Mouse (Mus musculus) hindbrain, embryonic 12.5 days (tissue): ENCODE results near the gene Car11. TPM values are rescaled to one million over a fixed set of nuclear protein-coding genes. Genes with fewer than 3 reads are reported as not detected.

Experiments
- ATAC-seq: fragments of 200-750 bp; cut with Nextera tagmentation; 2 replicates; pipeline ENCODE4 v1.8.0; 2017; ENCODE audit warnings: moderate TSS enrichment; ENCODE audit not compliant: low FRiP score
- H3K27ac ChIP-seq: fragments of 300-500 bp; sonication (generic); 2 replicates; pipeline ENCODE4 v1.5.1; 2016; ENCODE audit warnings: mild to moderate bottlenecking
- H3K27me3 ChIP-seq: fragments of 300-500 bp; sonication (generic); 2 replicates; pipeline ENCODE4 v1.6.1; 2016; ENCODE audit warnings: mild to moderate bottlenecking
- H3K36me3 ChIP-seq: fragments of 300-500 bp; sonication (generic); 2 replicates; pipeline ENCODE4 v1.6.1; 2016; ENCODE audit warnings: mild to moderate bottlenecking
- H3K4me1 ChIP-seq: fragments of 300-500 bp; sonication (generic); 2 replicates; pipeline ENCODE4 v1.6.1; 2016
- H3K4me2 ChIP-seq: fragments of 300-500 bp; sonication (generic); replicated peaks from 2 replicates; pipeline ENCODE4 v1.6.1; 2016; ENCODE audit warnings: mild to moderate bottlenecking
- H3K4me3 ChIP-seq: fragments of 300-500 bp; sonication (generic); 2 replicates; pipeline ENCODE4 v1.5.1; 2016; ENCODE audit warnings: mild to moderate bottlenecking
- H3K9ac ChIP-seq: fragments of 300-500 bp; sonication (generic); 2 replicates; pipeline ENCODE4 v1.6.1; 2016; ENCODE audit warnings: mild to moderate bottlenecking, moderate library complexity
- H3K9me3 ChIP-seq: fragments of 300-500 bp; sonication (generic); replicated peaks from 2 replicates; pipeline ENCODE4 v1.6.1; 2016; ENCODE audit warnings: mild to moderate bottlenecking
- WGBS: fragments of 180-500 bp; shearing (Covaris S2); methylation state at CpG from one replicate; pipeline ENCODE4 v1.1.7; 2016; 5-methylcytosine and 5-hydroxymethylcytosine counted together
- polyA plus RNA-seq: library from polyadenylated mRNA; unstranded; fragments of >200 nt; fragmentation: Nextera tagmentation; extraction: Ambion mirVana; gene quantifications from 2 replicates; pipeline ENCODE4 v1.2.1, GENCODE M21; 2016

The Car11 gene
- polyA plus RNA-seq, 1 experiment from 2014 or later, result 21.2 TPM

DNA sequence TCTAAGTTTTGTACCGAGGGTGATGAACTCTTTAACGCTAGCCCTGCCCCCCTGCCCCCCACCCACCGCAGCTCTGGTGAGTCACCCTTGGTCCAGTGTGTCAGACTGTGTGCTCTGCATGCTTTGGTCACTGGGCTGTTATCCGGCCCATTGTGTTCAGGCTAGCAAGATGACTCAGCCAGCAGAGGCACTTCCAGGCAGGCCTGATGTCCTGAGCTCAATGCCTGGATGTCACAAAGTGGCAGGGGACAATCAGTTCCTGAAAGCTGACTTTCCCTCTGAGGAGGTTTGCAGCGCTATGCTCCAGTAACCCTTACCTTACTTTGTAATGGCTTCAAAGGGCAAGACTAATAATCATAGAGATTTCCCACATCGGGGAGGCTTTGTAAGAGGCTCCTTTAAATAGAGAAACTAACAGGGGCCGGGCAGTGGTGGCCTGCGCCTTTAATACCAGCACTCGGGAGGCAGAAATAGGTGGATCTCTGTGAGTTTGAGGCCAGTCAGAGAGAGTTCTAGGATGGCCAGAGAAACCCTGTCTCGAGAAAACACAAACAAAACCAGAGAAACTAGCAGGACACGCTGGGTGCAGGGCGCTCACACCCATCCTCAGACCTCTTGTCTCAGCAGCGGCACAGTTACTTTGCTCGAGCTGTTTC lies 19.5 kb upstream of the Car11 start:
- H3K4me1 ChIP-seq, result peaks cover 8% of the 10 kb centered on the region; the same call in 1 of the 2 replicates
- ATAC-seq, result no peak
- 70% methylated on average over 14 of the region's 14 CpGs for WGBS
- peaks cover 6% of the 10 kb centered on the region; the same call in 1 of the 2 replicates for H3K27me3 ChIP-seq
- H3K4me2 ChIP-seq, result no peak overlapping the region
- no peaks in the 10 kb centered on the region for H3K9me3 ChIP-seq
- no peak overlapping the region for H3K9ac ChIP-seq
- no peak overlapping the region for H3K4me3 ChIP-seq
- H3K27ac ChIP-seq, result no peak overlapping the region
- H3K36me3 ChIP-seq, result no peaks in the 10 kb centered on the region

DNA sequence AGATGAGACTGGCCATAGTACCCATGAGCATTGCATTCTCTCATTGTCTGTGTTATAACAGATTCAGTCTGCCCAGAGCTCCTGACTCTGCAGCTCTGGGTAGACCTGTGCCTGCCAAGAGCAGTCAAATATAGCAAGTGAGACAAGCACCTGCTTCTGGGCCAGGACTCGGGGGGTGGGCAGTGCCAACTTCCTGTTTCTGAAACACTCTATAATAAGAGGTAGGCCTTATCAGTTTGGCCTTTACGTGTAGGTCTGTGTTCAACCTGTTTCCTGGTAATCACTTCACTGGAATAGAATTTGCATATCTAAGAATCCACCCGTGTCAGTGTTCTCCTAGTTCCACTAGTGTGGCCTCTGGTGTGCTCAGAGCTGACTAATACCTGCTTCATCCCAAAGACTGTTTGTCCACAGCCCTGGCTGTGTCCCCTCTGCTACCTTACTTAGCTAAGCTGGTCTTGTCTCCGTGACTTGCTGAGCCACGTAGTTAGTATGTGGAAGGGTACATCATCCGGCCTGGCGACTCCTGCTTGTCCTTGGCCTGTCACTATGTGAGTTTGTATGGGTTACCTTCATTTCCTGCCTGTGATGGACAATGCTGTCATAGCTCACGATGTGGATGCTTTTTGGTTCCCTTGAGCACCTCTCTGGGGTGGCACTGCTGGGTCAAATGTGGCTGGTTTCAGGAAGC lies 18.5 kb upstream of the Car11 start:
- Histone ChIP-seq H3K27ac (no peak overlapping the region), H3K9ac (no peak overlapping the region), H3K4me3 (no peak overlapping the region), H3K4me2 (no peak overlapping the region), H3K36me3 (no peaks in the 10 kb centered on the region), H3K4me1 (peaks cover 12% of the 10 kb centered on the region), H3K9me3 (no peaks in the 10 kb centered on the region), H3K27me3 (peaks cover 11% of the 10 kb centered on the region; the same call in 1 of the 2 replicates)
- WGBS, result 81% methylated on average over 8 of the region's 8 CpGs
- ATAC-seq, result no peak

DNA sequence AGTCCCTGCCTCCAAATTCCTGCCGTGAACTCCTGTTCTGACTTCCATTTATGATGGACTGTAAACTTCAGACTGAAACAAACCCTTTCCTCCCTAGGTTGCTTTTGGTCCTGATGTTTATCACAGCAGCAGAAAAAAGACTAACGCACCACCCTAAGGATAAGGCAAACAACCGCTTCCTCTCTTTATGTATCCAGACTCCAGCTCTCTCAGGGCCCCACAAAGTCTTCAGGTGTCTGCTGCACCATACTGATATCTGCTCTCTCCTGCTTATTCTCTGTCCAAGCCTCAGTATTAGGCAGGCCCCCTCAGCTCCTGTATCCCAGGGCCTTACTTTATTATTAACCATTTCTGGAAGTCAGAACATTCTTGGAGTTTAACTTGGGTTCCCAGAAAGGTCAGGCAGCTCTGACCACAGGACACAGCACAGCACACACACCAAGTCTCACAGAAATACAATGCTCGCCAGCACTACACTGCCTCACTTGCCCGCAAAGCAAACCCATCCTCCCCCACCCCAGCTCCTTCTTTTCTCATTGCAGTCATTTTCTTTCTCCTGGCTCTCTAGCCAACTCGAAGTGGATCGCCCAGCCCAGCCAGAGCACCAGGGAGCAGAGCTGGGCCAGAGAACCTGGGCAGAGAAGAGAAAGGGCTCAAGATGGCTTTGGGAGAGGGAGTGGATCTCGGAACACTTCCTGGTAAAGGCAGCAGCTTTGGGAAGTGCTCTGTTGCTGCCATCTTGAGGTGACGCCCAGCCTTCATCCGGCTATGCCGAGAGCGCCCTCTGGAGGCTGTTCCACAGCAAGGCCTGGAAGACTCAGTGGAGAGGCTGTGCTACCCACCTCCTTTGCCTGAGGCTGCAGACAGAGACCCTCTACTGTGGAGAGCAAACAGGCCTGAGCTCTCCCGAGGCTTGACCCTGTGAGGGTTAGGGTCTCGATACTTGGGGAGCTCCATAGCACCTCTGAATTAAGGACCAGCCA lies 17.2 kb upstream of the Car11 start:
- H3K4me1 ChIP-seq, result peaks cover 20% of the 10 kb centered on the region
- H3K27me3 ChIP-seq, result peaks cover 11% of the 10 kb centered on the region; the same call in 1 of the 2 replicates
- no peaks in the 10 kb centered on the region for H3K9me3 ChIP-seq
- WGBS, result 33% methylated on average over 14 of the region's 14 CpGs
- H3K27ac ChIP-seq, result peak overlapping the region; percentile 68
- peak; percentile 75 for ATAC-seq
- H3K4me2 ChIP-seq, result peak overlapping the region; percentile 41
- no peaks in the 10 kb centered on the region for H3K36me3 ChIP-seq
- H3K4me3 ChIP-seq, result no peak overlapping the region
- peak overlapping the region; percentile 56 for H3K9ac ChIP-seq

DNA sequence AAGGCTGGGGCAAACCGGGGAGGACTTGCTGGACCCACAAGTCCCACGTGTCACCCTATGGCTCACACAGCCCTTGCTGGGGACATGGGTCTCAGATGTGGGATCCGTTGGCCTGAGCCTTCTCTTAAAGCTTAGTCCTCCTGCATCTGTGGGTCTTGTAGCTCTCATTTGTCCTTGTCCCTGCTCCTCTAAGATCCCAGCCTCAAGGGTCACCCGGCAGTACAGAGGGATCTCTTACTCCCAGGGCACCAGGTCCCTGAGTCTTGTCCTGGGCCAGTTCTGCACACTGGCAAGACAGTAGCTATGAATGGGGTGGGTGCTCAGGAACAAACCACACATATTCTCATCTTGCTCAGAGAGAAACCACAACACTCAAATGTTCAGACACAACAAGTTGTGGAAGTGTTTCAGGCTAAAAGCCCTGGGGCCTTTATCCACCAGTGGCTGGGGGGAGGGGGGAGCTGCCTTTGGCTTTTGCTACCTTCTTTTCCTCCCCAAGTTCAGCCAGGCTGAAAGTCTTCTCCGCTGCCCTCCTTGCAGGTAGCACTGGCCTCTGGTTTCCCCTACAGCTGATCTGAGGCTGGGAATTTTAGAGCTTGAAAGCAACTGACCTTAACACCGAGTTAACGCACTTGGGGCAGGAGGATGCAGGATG lies 16.1 kb upstream of the Car11 start, which contains the start of gene Ntn5:
Gene Ntn5, plus strand, starts transcription at position 627 of the 655 bp plus-strand sequence.
- no peak within 1 kb of the TSS for H3K4me3 ChIP-seq
- H3K9ac ChIP-seq, result no peak within 1 kb of the TSS
- ATAC-seq, result no peak
- H3K9me3 ChIP-seq, result no peaks in the 10 kb centered on the region
- WGBS, result 73% methylated on average over 7 of the region's 7 CpGs
- no peak within 1 kb of the TSS for H3K4me2 ChIP-seq
- H3K36me3 ChIP-seq, result no peaks in the 10 kb centered on the region
- H3K27ac ChIP-seq, result 0 out of 2 replicates have a peak within 1 kb of the TSS, but pooled peaks have one; percentile 68
- peaks cover 20% of the 10 kb centered on the region for H3K4me1 ChIP-seq
- H3K27me3 ChIP-seq, result peaks cover 11% of the 10 kb centered on the region; the same call in 1 of the 2 replicates

GRCm38 (mm10) chr7:45685811-45686210 lies 13.8 kb upstream of the Car11 start:
- 52% methylated on average over 10 of the region's 10 CpGs for WGBS
- ATAC-seq, result no peak

GRCm38 (mm10) chr7:45686841-45687240 lies 12.8 kb upstream of the Car11 start:
- Histone ChIP-seq H3K27ac (no peak overlapping the region), H3K4me1 (peaks cover 20% of the 10 kb centered on the region), H3K9ac (no peak overlapping the region), H3K27me3 (peaks cover 24% of the 10 kb centered on the region), H3K36me3 (no peaks in the 10 kb centered on the region), H3K9me3 (no peaks in the 10 kb centered on the region), H3K4me3 (no peak overlapping the region), H3K4me2 (no peak overlapping the region)
- WGBS, result 58% methylated on average over 3 of the region's 3 CpGs
- no peak for ATAC-seq

More at GRCm38 (mm10) chr7:45685811-45686210, 13.8 kb upstream of the Car11 start:
- H3K27me3 ChIP-seq, result peaks cover 22% of the 10 kb centered on the region
- no peak overlapping the region for H3K27ac ChIP-seq
- H3K36me3 ChIP-seq, result no peaks in the 10 kb centered on the region
- H3K9ac ChIP-seq, result no peak overlapping the region; the same call in 1 of the 2 replicates
- no peaks in the 10 kb centered on the region for H3K9me3 ChIP-seq
- peaks cover 20% of the 10 kb centered on the region for H3K4me1 ChIP-seq
- H3K4me2 ChIP-seq, result no peak overlapping the region
- no peak overlapping the region for H3K4me3 ChIP-seq

- Histone ChIP-seq H3K9me3 (no peaks in the 10 kb centered on the region), H3K9ac (no peak overlapping the region), H3K27ac (no peak overlapping the region), H3K4me3 (no peak overlapping the region), H3K4me2 (no peak overlapping the region), H3K27me3 (peaks cover 22% of the 10 kb centered on the region), H3K36me3 (no peaks in the 10 kb centered on the region), H3K4me1 (peaks cover 12% of the 10 kb centered on the region)
- WGBS, result 69% methylated on average over 6 of the region's 6 CpGs
- ATAC-seq, result no peak
Measured at GRCm38 (mm10) chr7:45689099-45689498, 10.5 kb upstream of the Car11 start.

GRCm38 (mm10) chr7:45689800-45690199 lies 9.8 kb upstream of the Car11 start:
- H3K27ac ChIP-seq, result no peak overlapping the region
- ATAC-seq, result no peak

GRCm38 (mm10) chr7:45692364-45692763 lies 7.3 kb upstream of the Car11 start:
- Histone ChIP-seq H3K27me3 (peaks cover 18% of the 10 kb centered on the region), H3K4me1 (peaks cover 5% of the 10 kb centered on the region; the same call in 1 of the 2 replicates), H3K27ac (no peak overlapping the region), H3K9me3 (no peaks in the 10 kb centered on the region), H3K4me2 (no peak overlapping the region), H3K9ac (no peak overlapping the region), H3K36me3 (no peaks in the 10 kb centered on the region), H3K4me3 (no peak overlapping the region)
- 81% methylated on average over 2 of the region's 2 CpGs for WGBS
- ATAC-seq, result no peak

More at GRCm38 (mm10) chr7:45689800-45690199, 9.8 kb upstream of the Car11 start:
- Histone ChIP-seq H3K27me3 (peaks cover 22% of the 10 kb centered on the region), H3K4me1 (peaks cover 12% of the 10 kb centered on the region), H3K9me3 (no peaks in the 10 kb centered on the region), H3K9ac (no peak overlapping the region), H3K4me3 (no peak overlapping the region), H3K4me2 (no peak overlapping the region), H3K36me3 (no peaks in the 10 kb centered on the region)
- WGBS, result 70% methylated on average over 11 of the region's 11 CpGs

GRCm38 (mm10) chr7:45693921-45694591 lies 5.6 kb upstream of the Car11 start, which contains the start of gene Sec1:
Gene Sec1 (minus strand): TSS chr7:45694402.
- no peak for ATAC-seq
- H3K27ac ChIP-seq, result no peak within 1 kb of the TSS; the same call in 1 of the 2 replicates
- no peaks in the 10 kb centered on the region for H3K36me3 ChIP-seq
- peaks cover 27% of the 10 kb centered on the region for H3K27me3 ChIP-seq
- H3K9me3 ChIP-seq, result no peaks in the 10 kb centered on the region
- H3K4me2 ChIP-seq, result no peak within 1 kb of the TSS
- whole genome bisulfite sequencing, result 89% methylated on average over 50 of the region's 50 CpGs
- H3K9ac ChIP-seq, result no peak within 1 kb of the TSS
- peaks cover 5% of the 10 kb centered on the region; the same call in 1 of the 2 replicates for H3K4me1 ChIP-seq
- no peak within 1 kb of the TSS for H3K4me3 ChIP-seq

- Histone ChIP-seq H3K9ac (no peak overlapping the region), H3K9me3 (no peaks in the 10 kb centered on the region), H3K4me1 (peaks cover 14% of the 10 kb centered on the region), H3K27ac (no peak overlapping the region), H3K27me3 (peaks cover 33% of the 10 kb centered on the region), H3K36me3 (no peaks in the 10 kb centered on the region), H3K4me3 (no peak overlapping the region), H3K4me2 (no peak overlapping the region)
- ATAC-seq, result peak; percentile 24
- 8% methylated on average over 6 of the region's 6 CpGs for WGBS
Measured at GRCm38 (mm10) chr7:45695098-45695497, 4.5 kb upstream of the Car11 start.
